Mouse (Mus musculus) layer of hippocampus, adult 9-10 months (tissue): Measurements from ENCODE around the gene Mov10.

Source experiments
- DNase-seq: peaks from one replicate; pipeline ENCODE4 v3.0.0; 2022; ENCODE audit warnings: low spot score

Gene Mov10

GRCm38 (mm10) chr3:104805539-104805938, 12.8 kb downstream of the Mov10 start:
- DNase-seq: no peak

- DNase-seq: no peak
Observed at GRCm38 (mm10) chr3:104804312-104804711, 14.1 kb downstream of the Mov10 start.

GRCm38 (mm10) chr3:104801481-104801880, 16.9 kb downstream of the Mov10 start:
- DNase-seq: no peak

- DNase-seq: no peak
Observed at GRCm38 (mm10) chr3:104800681-104801080, 17.7 kb downstream of the Mov10 start.

- DNase-seq: no peak
Observed at GRCm38 (mm10) chr3:104796430-104797082, 21.8 kb downstream of the Mov10 start.

- DNase-seq: no peak
Observed at GRCm38 (mm10) chr3:104795661-104796340, 22.6 kb downstream of the Mov10 start.

GRCm38 (mm10) chr3:104794953-104795470, 23.4 kb downstream of the Mov10 start:
- DNase-seq: no peak

GRCm38 (mm10) chr3:104793871-104794828, 24.2 kb downstream of the Mov10 start:
- DNase-seq: peak; percentile 71

GRCm38 (mm10) chr3:104792360-104793270, 25.7 kb downstream of the Mov10 start:
- DNase-seq: no peak

- no peak for DNase-seq
Observed at GRCm38 (mm10) chr3:104791671-104792070, 26.7 kb downstream of the Mov10 start.

- no peak for DNase-seq
Observed at GRCm38 (mm10) chr3:104791017-104791416, 27.3 kb downstream of the Mov10 start.

GRCm38 (mm10) chr3:104790401-104790937, 27.9 kb downstream of the Mov10 start:
- no peak for DNase-seq

GRCm38 (mm10) chr3:104789822-104790221, 28.5 kb downstream of the Mov10 start:
- DNase-seq: no peak

GRCm38 (mm10) chr3:104789312-104789605, 29.1 kb downstream of the Mov10 start:
- DNase-seq: no peak

- DNase-seq: no peak
Observed at GRCm38 (mm10) chr3:104788561-104789311, 29.6 kb downstream of the Mov10 start.

GRCm38 (mm10) chr3:104788075-104788474, 30.3 kb downstream of the Mov10 start, which contains the start of gene Rhoc:
Gene Rhoc, plus strand, starts transcription at chr3:104788375.
- DNase-seq: no peak

GRCm38 (mm10) chr3:104785284-104785683, 33.1 kb downstream of the Mov10 start:
- DNase-seq: no peak

- no peak for DNase-seq
Observed at GRCm38 (mm10) chr3:104783971-104784500, 34.3 kb downstream of the Mov10 start.

- no peak for DNase-seq
Observed at GRCm38 (mm10) chr3:104782061-104782681, 36.2 kb downstream of the Mov10 start.

- DNase-seq: no peak
Observed at GRCm38 (mm10) chr3:104781471-104781903, 36.9 kb downstream of the Mov10 start, which contains the start of gene Fam19a3. Gene Fam19a3, minus strand, starts transcription at chr3:104781840.
